Mouse (Mus musculus) ES-Bruce4 (cell line): ENCODE measurements around the gene Capzb.

Experiments used
- CTCF ChIP-seq: IDR thresholded peaks from one replicate; pipeline ENCODE4 v1.8.1; 2011; ENCODE audit warnings: low read depth, low read length
- EP300 ChIP-seq: IDR thresholded peaks from 2 replicates; pipeline ENCODE4 v1.6.1; 2011; ENCODE audit warnings: low read depth, low read length; ENCODE audit not compliant: insufficient read depth

DNA sequence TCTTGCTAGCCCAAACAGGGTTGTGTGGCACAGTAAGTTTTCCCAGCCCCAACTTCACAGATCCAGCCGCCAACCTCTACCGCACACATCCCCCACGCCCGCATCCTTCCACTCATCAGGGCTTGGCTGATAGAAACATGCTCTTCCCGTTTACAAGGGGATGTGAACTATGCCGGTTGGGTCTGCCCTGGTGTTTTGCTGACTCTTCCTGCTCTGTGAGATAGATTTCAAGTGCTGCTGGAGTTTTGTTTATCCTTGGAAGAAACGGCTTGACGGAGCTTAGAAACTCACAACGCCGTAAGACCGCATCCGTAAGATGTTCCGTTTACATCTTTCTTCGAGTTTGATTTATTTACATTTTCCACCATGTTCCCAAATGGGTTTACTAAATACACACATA, 34.3 kb upstream of the Capzb start:
- TF ChIP-seq EP300: no peak
- no peak for TF ChIP-seq CTCF
